Mouse (Mus musculus) midbrain, postnatal 0 days (tissue): ENCODE data around the gene Zfp148. TPM values are rescaled to one million over a fixed set of nuclear protein-coding genes. Genes with fewer than 3 reads are reported as not detected.

Source experiments
- ATAC-seq: fragments of 200-750 bp; cut with Nextera tagmentation; 2 replicates; pipeline ENCODE4 v1.8.0; 2017; ENCODE audit warnings: moderate number of reproducible peaks, mild to moderate bottlenecking, moderate TSS enrichment, moderate library complexity; ENCODE audit not compliant: low FRiP score
- DNase-seq: peaks from one replicate; pipeline ENCODE4 v3.0.0-alpha.2; 2015; ENCODE audit warnings: low spot score
- H3K27ac ChIP-seq: fragments of 300-500 bp; sonication (generic); 2 replicates; pipeline ENCODE4 v1.5.1; 2014; ENCODE audit warnings: low read depth, mild to moderate bottlenecking, low read length, mixed read lengths
- H3K27me3 ChIP-seq: fragments of 300-500 bp; sonication (generic); 2 replicates; pipeline ENCODE4 v1.6.1; 2014; ENCODE audit warnings: low read length, control low read depth, mixed read lengths; ENCODE audit not compliant: insufficient read depth
- H3K36me3 ChIP-seq: fragments of 300-500 bp; sonication (generic); 2 replicates; pipeline ENCODE4 v1.6.1; 2014; ENCODE audit warnings: low read length, control low read depth, mixed read lengths; ENCODE audit not compliant: insufficient read depth
- H3K4me1 ChIP-seq: fragments of 300-500 bp; sonication (generic); 2 replicates; pipeline ENCODE4 v1.6.1; 2014; ENCODE audit warnings: mild to moderate bottlenecking, control low read depth, antibody characterized with exemption, low read length, mixed read lengths; ENCODE audit not compliant: insufficient read depth
- H3K4me2 ChIP-seq: fragments of 300-500 bp; sonication (generic); 2 replicates; pipeline ENCODE4 v1.6.1; 2014; ENCODE audit warnings: low read depth, mild to moderate bottlenecking, low read length, mixed read lengths; ENCODE audit not compliant: poor library complexity, severe bottlenecking
- H3K4me3 ChIP-seq: fragments of 300-500 bp; sonication (generic); 2 replicates; pipeline ENCODE4 v1.5.1; 2014; ENCODE audit warnings: low read depth, mild to moderate bottlenecking, low read length, moderate library complexity
- H3K9ac ChIP-seq: fragments of 300-500 bp; sonication (generic); replicated peaks from 2 replicates; pipeline ENCODE4 v1.6.1; 2014; ENCODE audit warnings: mild to moderate bottlenecking, low read length, moderate library complexity, mixed read lengths; ENCODE audit not compliant: poor library complexity, severe bottlenecking
- H3K9me3 ChIP-seq: fragments of 300-500 bp; sonication (generic); 2 replicates; pipeline ENCODE4 v1.6.1; 2016; ENCODE audit warnings: low read length, control low read depth
- CTCF ChIP-seq: IDR thresholded peaks from 2 replicates; pipeline ENCODE4 v1.5.1; 2016; ENCODE audit warnings: antibody characterized with exemption, mild to moderate bottlenecking
- WGBS: fragments of 180-500 bp; shearing (Covaris S2); extraction: QIAGEN DNeasy Blood & Tissue Kit; methylation state at CpG from one replicate; pipeline ENCODE4 v1.1.7; 2014; 5-methylcytosine and 5-hydroxymethylcytosine counted together
- polyA plus RNA-seq: library from polyadenylated mRNA; unstranded; fragments of >200 nt; fragmentation: Nextera tagmentation; extraction: Ambion mirVana; gene quantifications from 2 replicates; pipeline ENCODE4 v1.2.1, GENCODE M21; 2015
- total RNA-seq: library from RNA; depleted of rRNA; stranded (reverse); fragments of >200 nt; gene quantifications from 2 replicates; pipeline ENCODE4 v1.2.3, GENCODE M21; 2014

The Zfp148 gene
- total and polyA plus RNA-seq, 2 experiments from 2014 or later: 29.0 to 44.2 TPM

DNA sequence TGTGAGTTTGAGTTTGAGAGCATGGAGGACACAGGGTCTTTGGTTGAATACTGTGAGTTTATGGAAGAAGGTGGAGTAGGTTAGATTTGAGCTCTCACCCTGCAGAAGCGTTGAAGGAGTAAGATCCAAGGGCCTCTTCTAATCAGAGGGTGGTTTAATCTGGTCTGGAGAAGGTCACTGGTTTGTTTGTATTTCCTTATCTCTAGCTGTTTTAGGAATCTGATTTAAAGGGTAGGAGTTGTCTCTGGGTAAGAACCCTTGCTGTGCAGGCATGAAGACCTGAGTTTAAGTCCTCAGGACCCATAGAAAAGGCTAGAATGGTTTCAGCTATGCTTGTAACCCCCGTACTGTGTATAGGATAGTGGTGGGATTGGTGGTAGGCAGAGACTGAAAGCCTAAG is 6.4 kb downstream of the Zfp148 start:
- H3K4me3 ChIP-seq: no peak overlapping the region
- 90% methylated on average over 2 of the region's 2 CpGs for WGBS
- ATAC-seq (no peak), DNase-seq (no peak)
- H3K9me3 ChIP-seq: no peaks in the 10 kb centered on the region
- TF ChIP-seq CTCF: no peak
- H3K27ac ChIP-seq: no peak overlapping the region
- no peak overlapping the region for H3K4me2 ChIP-seq
- no peaks in the 10 kb centered on the region for H3K27me3 ChIP-seq
- no peaks in the 10 kb centered on the region for H3K36me3 ChIP-seq
- H3K9ac ChIP-seq: no peak overlapping the region
- H3K4me1 ChIP-seq: peaks cover 6% of the 10 kb centered on the region

DNA sequence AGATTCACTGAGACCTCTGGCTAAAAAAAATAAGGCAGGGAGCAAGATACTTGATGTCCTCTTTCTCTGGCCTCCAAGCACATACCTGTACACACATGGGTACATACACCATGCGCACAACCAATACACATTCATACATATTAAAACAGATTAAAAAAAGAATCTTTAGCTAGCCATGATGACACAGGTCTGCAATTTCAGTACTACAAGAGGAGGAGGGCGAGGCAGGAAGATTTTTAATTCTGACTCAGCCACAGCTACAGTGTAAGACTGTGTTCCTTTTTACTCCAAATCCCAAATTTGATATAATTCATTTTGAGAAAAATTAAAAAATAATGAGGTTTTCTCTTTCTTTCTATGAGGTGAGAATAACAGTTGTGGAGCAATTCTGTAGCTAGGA is 6.8 kb downstream of the Zfp148 start:
- DNase-seq (no peak), ATAC-seq (no peak)
- TF ChIP-seq CTCF: no peak
- H3K9ac ChIP-seq: no peak overlapping the region
- H3K27me3 ChIP-seq: no peaks in the 10 kb centered on the region
- H3K4me3 ChIP-seq: no peak overlapping the region
- peaks cover 2% of the 10 kb centered on the region; the same call in 1 of the 2 replicates for H3K4me1 ChIP-seq
- WGBS: 95% methylated on average over 2 of the region's 2 CpGs
- H3K36me3 ChIP-seq: no peaks in the 10 kb centered on the region
- H3K27ac ChIP-seq: no peak overlapping the region
- H3K4me2 ChIP-seq: no peak overlapping the region
- H3K9me3 ChIP-seq: no peaks in the 10 kb centered on the region

DNA sequence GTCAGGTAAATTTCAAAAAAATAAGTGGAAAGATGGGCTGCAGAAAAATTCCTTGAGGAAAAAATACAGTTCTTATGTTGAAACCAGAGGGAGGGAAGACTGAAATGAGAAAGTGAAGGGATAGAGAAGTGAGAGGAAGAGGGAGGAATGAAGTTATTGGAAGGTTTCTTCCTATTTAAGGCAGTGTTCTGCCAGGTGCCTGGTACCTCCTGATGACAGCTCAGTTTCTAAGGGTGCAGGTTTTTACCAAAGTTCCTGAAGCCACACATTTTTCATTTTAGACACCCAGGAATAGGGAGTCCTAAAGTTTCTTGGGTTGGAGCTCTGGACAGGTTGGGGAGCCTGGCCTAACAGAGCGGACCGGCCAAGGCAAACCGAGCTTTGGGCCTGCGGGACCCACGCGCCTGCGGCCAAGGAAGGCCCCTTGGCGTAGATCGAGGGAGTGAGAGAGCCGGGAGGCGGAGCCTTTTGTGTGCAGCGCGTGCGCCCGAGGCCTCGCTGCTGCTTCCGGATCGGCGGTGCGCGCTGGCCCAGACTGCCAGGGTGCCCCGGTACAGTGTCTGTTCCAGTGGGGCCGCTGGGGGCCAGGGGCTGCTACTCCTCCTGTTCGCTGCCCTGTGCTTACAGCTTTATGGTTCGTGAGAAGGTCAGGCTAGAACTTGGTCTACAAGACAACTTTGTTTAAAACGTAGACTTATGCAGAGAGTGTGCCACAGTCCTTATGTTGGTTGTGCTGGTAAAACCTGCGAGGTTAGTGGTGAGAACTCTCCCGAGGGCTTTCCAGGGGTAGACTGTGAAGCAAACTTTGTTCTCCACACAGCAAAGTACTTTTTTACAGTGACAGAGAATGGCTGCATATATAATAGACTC is 19.5 kb downstream of the Zfp148 start:
- H3K4me3 ChIP-seq: peak overlapping the region; percentile 42
- DNase-seq: peak; percentile 71
- ATAC-seq: peak; percentile 65; the same call in 1 of the 2 replicates
- H3K27ac ChIP-seq: peak overlapping the region; percentile 27; the same call in 1 of the 2 replicates
- no peak for TF ChIP-seq CTCF
- H3K9ac ChIP-seq: no peak overlapping the region; the same call in 1 of the 2 replicates
- WGBS: 1% methylated on average over 28 of the region's 28 CpGs
- H3K4me2 ChIP-seq: peak overlapping the region; percentile 71
- no peaks in the 10 kb centered on the region for H3K36me3 ChIP-seq
- no peaks in the 10 kb centered on the region for H3K9me3 ChIP-seq
- no peaks in the 10 kb centered on the region for H3K27me3 ChIP-seq
- peaks cover 4% of the 10 kb centered on the region; the same call in 1 of the 2 replicates for H3K4me1 ChIP-seq

DNA sequence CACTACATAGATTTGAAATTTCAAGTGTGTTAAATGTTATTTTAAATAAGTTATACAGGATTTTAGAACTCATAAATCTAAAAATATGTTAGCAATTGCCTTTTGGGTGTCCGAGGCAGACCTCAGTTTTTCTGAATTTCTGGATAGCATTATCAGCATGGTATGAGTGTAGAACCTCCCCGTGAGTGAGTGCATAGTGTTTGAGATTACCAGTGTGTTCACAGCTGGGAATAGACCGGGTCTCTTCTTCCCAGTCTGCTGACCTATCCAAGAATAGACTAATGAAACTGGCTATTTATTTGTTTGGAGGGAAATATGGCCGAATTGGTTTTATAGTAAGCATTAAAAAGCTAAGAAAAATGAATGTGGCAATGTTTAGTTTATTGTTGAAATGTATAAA is 20.3 kb downstream of the Zfp148 start:
- 64% methylated on average over 4 of the region's 4 CpGs for WGBS
- H3K36me3 ChIP-seq: no peaks in the 10 kb centered on the region

DNA sequence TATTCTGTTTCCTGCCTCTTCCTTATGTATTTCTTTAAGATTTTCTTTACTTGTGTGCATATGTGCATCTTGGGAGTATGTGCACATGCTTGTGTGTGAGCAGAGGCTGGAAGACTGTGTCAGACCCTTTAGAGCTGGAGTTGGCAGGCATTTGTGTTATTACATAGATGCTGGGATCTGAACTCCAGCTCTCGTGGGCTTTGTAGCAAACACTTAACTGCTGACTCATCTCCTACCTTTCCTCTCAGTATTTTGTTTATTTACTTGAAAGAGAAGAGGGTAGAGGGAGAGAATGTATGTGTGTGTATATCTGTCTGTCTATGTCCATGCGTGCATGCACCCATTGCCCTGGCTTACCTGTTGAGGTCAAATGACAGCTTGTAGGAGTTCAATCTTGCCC is 22.6 kb downstream of the Zfp148 start:
- Histone ChIP-seq H3K9me3 (no peaks in the 10 kb centered on the region), H3K4me1 (peaks cover 4% of the 10 kb centered on the region; the same call in 1 of the 2 replicates), H3K36me3 (no peaks in the 10 kb centered on the region), H3K27me3 (no peaks in the 10 kb centered on the region), H3K27ac (no peak overlapping the region), H3K4me2 (no peak overlapping the region), H3K9ac (no peak overlapping the region), H3K4me3 (no peak overlapping the region)
- 89% methylated on average over 2 of the region's 2 CpGs for WGBS
- ATAC-seq (no peak), DNase-seq (no peak)
- no peak for TF ChIP-seq CTCF

More for the DNA sequence above, 20.3 kb downstream of the Zfp148 start:
- DNase-seq (no peak), ATAC-seq (no peak)
- TF ChIP-seq CTCF: no peak
- Histone ChIP-seq H3K9me3 (no peaks in the 10 kb centered on the region), H3K4me2 (no peak overlapping the region), H3K4me3 (no peak overlapping the region), H3K27ac (no peak overlapping the region), H3K27me3 (no peaks in the 10 kb centered on the region), H3K4me1 (peaks cover 4% of the 10 kb centered on the region; the same call in 1 of the 2 replicates), H3K9ac (no peak overlapping the region)

DNA sequence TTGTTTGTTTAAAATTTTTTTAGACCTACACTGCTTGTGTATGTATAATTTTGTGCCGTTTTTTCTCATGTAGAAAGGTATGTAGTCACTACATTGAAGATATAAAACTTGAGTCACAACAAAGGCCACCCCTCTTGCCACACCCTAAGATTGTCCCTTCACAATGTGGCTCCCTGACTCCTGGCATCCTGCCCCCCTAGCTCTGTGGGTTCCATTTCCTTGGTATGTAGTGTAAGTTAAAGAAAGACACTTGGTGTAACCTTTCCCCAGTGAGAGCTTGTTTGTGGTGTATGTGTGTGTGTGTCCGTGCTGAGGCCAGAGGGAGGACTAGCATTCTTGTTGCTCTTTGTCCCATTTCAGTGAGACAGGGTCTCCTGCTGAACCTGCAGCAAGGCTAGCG is 23.4 kb downstream of the Zfp148 start:
- TF ChIP-seq CTCF: no peak
- 75% methylated on average over 3 of the region's 3 CpGs for WGBS
- Histone ChIP-seq H3K4me3 (no peak overlapping the region), H3K27me3 (no peaks in the 10 kb centered on the region), H3K36me3 (no peaks in the 10 kb centered on the region), H3K4me1 (peaks cover 4% of the 10 kb centered on the region; the same call in 1 of the 2 replicates), H3K9me3 (no peaks in the 10 kb centered on the region), H3K9ac (no peak overlapping the region), H3K4me2 (no peak overlapping the region), H3K27ac (no peak overlapping the region)
- no peak for DNase-seq
- no peak for ATAC-seq
